Comparison of ENCODE assay signal across 8 mouse cellular contexts in genomic region chr10:80955536-80955935, GRCm38 (mm10). TPM values are rescaled to one million over a fixed set of nuclear protein-coding genes. Genes with fewer than 3 reads are reported as not detected.
DNase-seq lines count a peak whose midpoint lies in the region; ATAC-seq lines count a peak whose summit lies in the region.

No protein-coding gene starts in this region.

- H3K9ac ChIP-seq in heart, embryonic 15.5 days = no peak overlapping the region
- H3K9ac ChIP-seq in midbrain, embryonic 11.5 days (ENCODE audit: low read length) = no peak overlapping the region

- 18% methylated on average over 9 of the region's 9 CpGs for WGBS in heart, embryonic 15.5 days
- 22% methylated on average over 9 of the region's 9 CpGs for WGBS in midbrain, embryonic 11.5 days

- ATAC-seq in heart, embryonic 15.5 days (replicated peaks; ENCODE audit: insufficient number of reproducible peaks, insufficient read depth, low FRiP score, low read depth) = peak; percentile 27; the same call in 1 of the 2 replicates
- peak; percentile 28; the same call in 1 of the 2 replicates for ATAC-seq in midbrain, embryonic 11.5 days (ENCODE audit: low FRiP score)

- no peaks in the 10 kb centered on the region for H3K9me3 ChIP-seq in heart, embryonic 15.5 days (replicated peaks)
- H3K9me3 ChIP-seq in midbrain, embryonic 11.5 days (ENCODE audit: control insufficient read depth, low read length) = no peaks in the 10 kb centered on the region

- H3K4me2 ChIP-seq in heart, embryonic 15.5 days = peak overlapping the region; percentile 31; the same call in 1 of the 2 replicates
- no peak overlapping the region for H3K4me2 ChIP-seq in midbrain, embryonic 11.5 days

- no peaks in the 10 kb centered on the region for H3K27me3 ChIP-seq in heart, embryonic 15.5 days
- no peaks in the 10 kb centered on the region; the same call in 1 of the 2 replicates for H3K27me3 ChIP-seq in midbrain, embryonic 11.5 days (ENCODE audit: control insufficient read depth, insufficient read depth, low read length)

- H3K4me1 ChIP-seq in heart, embryonic 15.5 days (replicated peaks) = peaks cover 27% of the 10 kb centered on the region
- no peaks in the 10 kb centered on the region; the same call in 1 of the 2 replicates for H3K4me1 ChIP-seq in midbrain, embryonic 11.5 days (ENCODE audit: control insufficient read depth, insufficient read depth, low read length)

- peak overlapping the region; percentile 81 for H3K27ac ChIP-seq in heart, embryonic 15.5 days
- no peak overlapping the region for H3K27ac ChIP-seq in midbrain, embryonic 11.5 days (ENCODE audit: low read depth, low read length)

- DNase-seq in spleen, postnatal 4 days (ENCODE audit: low spot score in 2 of 2) = peak; percentile 45 to 79
- DNase-seq in spleen, postnatal 14 days (ENCODE audit: low spot score in 2 of 2) = no peak
- DNase-seq in adrenal gland, adult 2 months = peak; percentile 71
- DNase-seq in embryo, embryonic 9.5 days (ENCODE audit: extremely low spot score) = peak; percentile 64
- peak; percentile 74 to 76 for DNase-seq in layer of hippocampus, postnatal 10 days (ENCODE audit: low spot score in 2 of 2)
- peak; percentile 92 for DNase-seq in midbrain, embryonic 11.5 days (ENCODE audit: low spot score, missing footprints)
- peak; percentile 74 for DNase-seq in thymus, postnatal 4 days

- H3K36me3 ChIP-seq in heart, embryonic 15.5 days = no peaks in the 10 kb centered on the region
- H3K36me3 ChIP-seq in midbrain, embryonic 11.5 days (ENCODE audit: control insufficient read depth, insufficient read depth, low read length) = no peaks in the 10 kb centered on the region

- no peak overlapping the region for H3K4me3 ChIP-seq in heart, embryonic 15.5 days
- no peak overlapping the region for H3K4me3 ChIP-seq in midbrain, embryonic 11.5 days (ENCODE audit: low read depth, low read length)

RNA-seq across cellular contexts. Expression of gene Gadd45b, which starts 25.7 kb away (rescaled TPM):
- total RNA-seq in adrenal gland, adult 2 months (2021) = 10 to 100 TPM; 25.6 to 84.9 TPM
- polyA plus RNA-seq in adrenal gland, adult 2 months (2012; rRNA removed) = 37.6 and 50.8 TPM in 2 replicates
- polyA plus RNA-seq in heart, embryonic 15.5 days (2015; fragmentation: Nextera tagmentation; extraction: Ambion mirVana) = 30.8 and 34.1 TPM in 2 replicates
- 10 to 100 TPM; 12.1 to 14.4 TPM for total RNA-seq in layer of hippocampus, postnatal 10 days (2021)
- 10.1 and 11.3 TPM in 2 replicates for polyA plus RNA-seq in midbrain, embryonic 11.5 days (2014; fragmentation: Nextera tagmentation; extraction: Ambion mirVana)

RNA-seq across cellular contexts. Expression of gene Lmnb2, which starts 37.5 kb away (rescaled TPM):
- 10 to 100 TPM; 10.8 to 11.4 TPM for total RNA-seq in adrenal gland, adult 2 months (2021)
- 16.2 and 17.9 TPM in 2 replicates for polyA plus RNA-seq in adrenal gland, adult 2 months (2012; rRNA removed)
- polyA plus RNA-seq in heart, embryonic 15.5 days (2015; fragmentation: Nextera tagmentation; extraction: Ambion mirVana) = 22.0 and 32.1 TPM in 2 replicates
- 10 to 100 TPM; 23.1 to 26.2 TPM for total RNA-seq in layer of hippocampus, postnatal 10 days (2021)
- polyA plus RNA-seq in midbrain, embryonic 11.5 days (2014; fragmentation: Nextera tagmentation; extraction: Ambion mirVana) = 19.4 and 19.7 TPM in 2 replicates

RNA-seq across cellular contexts. Expression of gene Timm13, which starts 54.8 kb away (rescaled TPM):
- 100 to 1,000 TPM; 174 to 231 TPM for total RNA-seq in adrenal gland, adult 2 months (2021)
- polyA plus RNA-seq in adrenal gland, adult 2 months (2012; rRNA removed) = 236 and 243 TPM in 2 replicates
- 269 and 299 TPM in 2 replicates for polyA plus RNA-seq in heart, embryonic 15.5 days (2015; fragmentation: Nextera tagmentation; extraction: Ambion mirVana)
- 100 to 1,000 TPM; 157 to 172 TPM for total RNA-seq in layer of hippocampus, postnatal 10 days (2021)
- 321 and 347 TPM in 2 replicates for polyA plus RNA-seq in midbrain, embryonic 11.5 days (2014; fragmentation: Nextera tagmentation; extraction: Ambion mirVana)

RNA-seq across cellular contexts. Expression of gene Gng7, which starts 59.2 kb away (rescaled TPM):
- total RNA-seq in adrenal gland, adult 2 months (2021) = 1 to 10 TPM; 5.4 to 9.2 TPM
- polyA plus RNA-seq in adrenal gland, adult 2 months (2012; rRNA removed) = 8.5 and 8.6 TPM in 2 replicates
- 1.1 and 1.9 TPM in 2 replicates for polyA plus RNA-seq in heart, embryonic 15.5 days (2015; fragmentation: Nextera tagmentation; extraction: Ambion mirVana)
- 100 to 1,000 TPM; 145 to 156 TPM for total RNA-seq in layer of hippocampus, postnatal 10 days (2021)
- polyA plus RNA-seq in midbrain, embryonic 11.5 days (2014; fragmentation: Nextera tagmentation; extraction: Ambion mirVana) = 6.6 and 7.0 TPM in 2 replicates

Comparison
In these comparisons a context has a peak if more than half of its experiments do, and no peak if none do; other contexts are left out.
1. DNase-seq: peak in spleen, postnatal 4 days (2 of 2), adrenal gland, adult 2 months (single experiment), embryo, embryonic 9.5 days (single experiment), layer of hippocampus, postnatal 10 days (2 of 2), midbrain, embryonic 11.5 days (single experiment) and thymus, postnatal 4 days (single experiment); none in spleen, postnatal 14 days (0 of 2).